Mouse (Mus musculus) kidney, adult 2 months (tissue): ENCODE measurements around the gene Cideb. TPM values are rescaled to one million over a fixed set of nuclear protein-coding genes. Genes with fewer than 3 reads are reported as not detected.

Source experiments
- DNase-seq: peaks from one replicate; pipeline ENCODE4 v3.0.0; 2021
- H3K27ac ChIP-seq: fragments of 200-500 bp; 2 replicates; pipeline ENCODE4 v1.5.1; 2012; ENCODE audit warnings: low read depth, low read length, control low read depth, inconsistent platforms; ENCODE audit not compliant: insufficient read depth
- H3K27me3 ChIP-seq: fragments of 200-500 bp; replicated peaks from 2 replicates; pipeline ENCODE4 v1.6.1; 2012; ENCODE audit warnings: mild to moderate bottlenecking, moderate library complexity, low read length, inconsistent platforms; ENCODE audit not compliant: control insufficient read depth, insufficient read depth
- H3K36me3 ChIP-seq: fragments of 200-500 bp; 2 replicates; pipeline ENCODE4 v1.6.1; 2012; ENCODE audit warnings: mild to moderate bottlenecking, moderate library complexity, low read length, inconsistent platforms; ENCODE audit not compliant: control insufficient read depth, insufficient read depth
- H3K4me1 ChIP-seq: fragments of 200-500 bp; 2 replicates; pipeline ENCODE4 v1.6.1; 2011; ENCODE audit warnings: low read length; ENCODE audit not compliant: control insufficient read depth, insufficient read depth
- H3K4me3 ChIP-seq: fragments of 200-500 bp; 2 replicates; pipeline ENCODE4 v1.5.1; 2011; ENCODE audit warnings: mild to moderate bottlenecking, low read depth, low read length, control low read depth; ENCODE audit not compliant: insufficient read depth
- CTCF ChIP-seq: fragments of 200-500 bp; conservative IDR thresholded peaks from 2 replicates; pipeline ENCODE4 v1.5.1; 2011; ENCODE audit warnings: low read depth, mild to moderate bottlenecking, control low read depth, low read length, moderate library complexity, mixed read lengths; ENCODE audit not compliant: insufficient read depth, insufficient read length
- POLR2A ChIP-seq: fragments of 200-500 bp; IDR thresholded peaks from one replicate; pipeline ENCODE4 v1.6.1; 2011; ENCODE audit warnings: low read depth, low read length, control low read depth
- WGBS: fragments of 180-500 bp; shearing (Covaris S2); methylation state at CpG from one replicate; pipeline ENCODE4 v1.1.7; 2018; 5-methylcytosine and 5-hydroxymethylcytosine counted together
- polyA plus RNA-seq: library from polyadenylated mRNA; depleted of rRNA; stranded (reverse); fragments of >200 nt; gene quantifications from 2 replicates; pipeline ENCODE4 v1.2.3, GENCODE M21; 2012; rRNA removed

The Cideb gene
- 485 and 513 TPM in 2 replicates for polyA plus RNA-seq

GRCm38 (mm10) chr14:55758363-55758784, at the start of gene Cideb:
Gene Cideb, minus strand, starts transcription at chr14:55758458.
- H3K4me1 ChIP-seq: peaks cover 14% of the 10 kb centered on the region; the same call in 1 of the 2 replicates
- WGBS: 6% methylated on average over 8 of the region's 8 CpGs
- no peak for TF ChIP-seq POLR2A
- TF ChIP-seq CTCF: peak; percentile 64
- peak within 1 kb of the TSS; percentile 63 for H3K4me3 ChIP-seq
- peak; percentile 93 for DNase-seq
- H3K36me3 ChIP-seq: no peaks in the 10 kb centered on the region
- peak within 1 kb of the TSS; percentile 92 for H3K27ac ChIP-seq
- H3K27me3 ChIP-seq: no peaks in the 10 kb centered on the region

- 71% methylated on average over 15 of the region's 15 CpGs for WGBS
- no peak overlapping the region for H3K27ac ChIP-seq
- no peak for TF ChIP-seq CTCF
- TF ChIP-seq POLR2A: no peak
- no peaks in the 10 kb centered on the region for H3K36me3 ChIP-seq
- no peak for DNase-seq
- no peaks in the 10 kb centered on the region for H3K27me3 ChIP-seq
- H3K4me3 ChIP-seq: no peak overlapping the region
- no peaks in the 10 kb centered on the region for H3K4me1 ChIP-seq
These were observed 37.3 kb upstream of the Cideb start for GRCm38 (mm10) chr14:55795380-55796163.

- no peak for TF ChIP-seq CTCF
- TF ChIP-seq POLR2A: no peak
- H3K27me3 ChIP-seq: no peaks in the 10 kb centered on the region
- DNase-seq: no peak
- 66% methylated on average over 2 of the region's 2 CpGs for WGBS
- no peak overlapping the region for H3K27ac ChIP-seq
- no peak overlapping the region for H3K4me3 ChIP-seq
- no peaks in the 10 kb centered on the region for H3K4me1 ChIP-seq
- no peaks in the 10 kb centered on the region for H3K36me3 ChIP-seq
These were observed 35.7 kb upstream of the Cideb start for GRCm38 (mm10) chr14:55793946-55794345.

DNA sequence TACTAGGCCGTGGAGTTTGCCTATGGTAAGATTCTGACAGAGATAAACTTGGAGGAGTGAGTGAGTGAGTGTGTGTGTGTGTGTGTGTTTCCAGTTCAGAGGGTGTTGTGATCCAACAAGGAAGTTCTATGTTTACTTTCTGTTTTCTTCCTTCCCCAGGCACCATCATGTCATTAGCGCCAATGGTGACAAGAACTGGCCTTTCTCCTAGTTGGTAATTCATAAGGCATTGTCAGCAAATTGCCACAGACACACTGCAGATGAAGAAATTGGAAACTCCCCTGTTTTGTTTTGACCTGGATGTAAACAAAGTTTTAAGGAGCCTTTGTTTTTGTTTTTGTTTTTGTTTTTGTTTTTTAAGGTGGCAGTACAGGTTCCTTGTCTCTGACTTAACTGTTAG, 35.2 kb upstream of the Cideb start:
- H3K36me3 ChIP-seq: no peaks in the 10 kb centered on the region
- H3K4me3 ChIP-seq: no peak overlapping the region
- no peaks in the 10 kb centered on the region for H3K4me1 ChIP-seq
- DNase-seq: no peak
- 57% methylated on average over 2 of the region's 2 CpGs for WGBS
- no peaks in the 10 kb centered on the region for H3K27me3 ChIP-seq
- TF ChIP-seq POLR2A: no peak
- TF ChIP-seq CTCF: no peak
- no peak overlapping the region; the same call in 1 of the 2 replicates for H3K27ac ChIP-seq

- Histone ChIP-seq H3K27ac (no peak within 1 kb of the TSS), H3K36me3 (no peaks in the 10 kb centered on the region), H3K27me3 (no peaks in the 10 kb centered on the region), H3K4me1 (no peaks in the 10 kb centered on the region), H3K4me3 (peak within 1 kb of the TSS; percentile 42)
- peak; percentile 54 for DNase-seq
- no peak for TF ChIP-seq POLR2A
- TF ChIP-seq CTCF: no peak
- 7% methylated on average over 40 of the region's 40 CpGs for WGBS
These were observed 30.2 kb upstream of the Cideb start, which contains the start of gene Ripk3 for GRCm38 (mm10) chr14:55788256-55789050. Gene Ripk3, minus strand, starts transcription at chr14:55788865.

DNA sequence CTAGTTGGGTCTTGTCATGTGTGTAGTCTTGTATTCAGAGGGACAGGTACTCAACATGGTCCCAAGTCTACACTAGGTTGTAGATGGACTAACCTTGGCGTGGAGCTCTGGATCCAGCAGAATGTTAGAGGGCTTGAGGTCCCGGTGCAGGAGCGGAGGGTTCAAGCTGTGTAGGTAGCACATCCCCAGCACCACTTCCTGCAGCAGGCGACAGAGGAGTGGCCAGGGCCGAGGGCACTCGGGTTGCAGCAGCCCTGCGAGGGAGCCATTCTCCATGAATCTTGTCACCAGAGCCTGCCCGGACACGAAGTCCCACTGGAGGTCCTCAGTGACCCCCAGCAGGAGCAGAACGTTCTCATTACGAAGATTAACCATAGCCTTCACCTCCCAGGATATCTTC, 29.5 kb upstream of the Cideb start:
- H3K36me3 ChIP-seq: no peaks in the 10 kb centered on the region
- no peaks in the 10 kb centered on the region for H3K27me3 ChIP-seq
- WGBS: 57% methylated on average over 11 of the region's 11 CpGs
- H3K4me1 ChIP-seq: no peaks in the 10 kb centered on the region
- H3K4me3 ChIP-seq: no peak overlapping the region
- H3K27ac ChIP-seq: no peak overlapping the region
- no peak for DNase-seq
- no peak for TF ChIP-seq CTCF
- no peak for TF ChIP-seq POLR2A

- 44% methylated on average over 6 of the region's 6 CpGs for WGBS
- Histone ChIP-seq H3K4me1 (no peaks in the 10 kb centered on the region), H3K27ac (no peak overlapping the region), H3K36me3 (no peaks in the 10 kb centered on the region), H3K4me3 (no peak overlapping the region), H3K27me3 (no peaks in the 10 kb centered on the region)
- TF ChIP-seq POLR2A (no peak), CTCF (peak; percentile 39; the same call in 1 of the 2 replicates)
- peak; percentile 12 for DNase-seq
These were observed 26.9 kb upstream of the Cideb start for GRCm38 (mm10) chr14:55785195-55785594.
